17 mouse cellular contexts compared by ENCODE assay signal in the genomic region with DNA sequence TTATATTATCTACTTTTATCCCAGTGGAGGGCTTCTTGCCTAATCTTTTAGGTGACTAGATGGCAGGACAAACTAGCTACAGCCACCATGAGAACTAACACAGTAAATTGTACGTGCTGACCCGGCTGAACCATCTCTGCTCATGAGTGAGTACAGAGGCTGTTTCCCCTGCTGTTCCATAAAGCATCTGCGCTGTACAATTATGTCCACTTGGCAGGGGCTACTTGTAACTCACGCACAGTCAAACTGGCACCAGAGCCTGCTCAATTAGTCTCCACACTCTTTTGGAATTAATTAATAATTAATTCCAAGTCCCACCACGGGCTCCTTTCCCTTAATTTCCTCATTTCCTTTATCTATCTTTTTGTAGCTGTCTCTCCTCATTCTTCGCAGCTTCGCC.
A peak's percentile ranks its signal among the peaks of the same experiment; 100 is the strongest.
DNase-seq lines count a peak whose midpoint lies in the region; ATAC-seq and TF ChIP-seq lines count a peak whose summit lies in the region.
"Had no signal": no experiment of that assay in that cellular context is flagged by ENCODE, and none has a peak within 500 bp of the region (broad histone marks: within the 10 kb centered on the region; RNA-seq: fewer than 3 reads in every experiment).

No protein-coding gene starts in this region.

- no peak for DNase-seq in hindbrain, embryonic 14.5 days (ENCODE audit: low spot score)
- no peak for DNase-seq in hindbrain, embryonic 11.5 days (ENCODE audit: low spot score)
- no peak for DNase-seq in neural tube, embryonic 10.5 days (ENCODE audit: extremely low spot score, low spot score)
- no peak for DNase-seq in kidney, adult 2 months
- no peak for DNase-seq in ovary, postnatal 36 days (ENCODE audit: low spot score)
- DNase-seq: adrenal gland, postnatal 25 days; cerebellum, adult 8-10 months; gastrocnemius, postnatal 36 days; right cerebral cortex, postnatal 25 days; thymus, postnatal 4 days had no signal

- TF ChIP-seq POLR2A in kidney, adult 2 months (IDR thresholded peaks at IDR 0.05; ENCODE audit: low read depth, low read length), result no peak

- no peak for TF ChIP-seq CTCF in kidney, adult 2 months (conservative IDR thresholded peaks at IDR 0.05; ENCODE audit: insufficient read depth, insufficient read length, low read depth, low read length)

- no peak overlapping the region for H3K9ac ChIP-seq in hindbrain, embryonic 14.5 days
- H3K9ac ChIP-seq in hindbrain, embryonic 11.5 days (ENCODE audit: low read depth, low read length), result no peak overlapping the region
- no peak overlapping the region for H3K9ac ChIP-seq in neural tube, embryonic 13.5 days
- no peak overlapping the region for H3K9ac ChIP-seq in limb, embryonic 15.5 days
- H3K9ac ChIP-seq: embryonic facial prominence, embryonic 12.5 days; heart, embryonic 15.5 days; neural tube, embryonic 12.5 days had no signal

- no peak overlapping the region for H3K4me2 ChIP-seq in hindbrain, embryonic 14.5 days (replicated peaks)
- no peak overlapping the region for H3K4me2 ChIP-seq in hindbrain, embryonic 11.5 days (replicated peaks; ENCODE audit: low read depth, low read length)
- no peak overlapping the region for H3K4me2 ChIP-seq in neural tube, embryonic 13.5 days
- no peak overlapping the region for H3K4me2 ChIP-seq in limb, embryonic 15.5 days
- H3K4me2 ChIP-seq: embryonic facial prominence, embryonic 12.5 days; heart, embryonic 15.5 days; neural tube, embryonic 12.5 days had no signal

- 49% methylated on average over 7 of the region's 7 CpGs for WGBS in hindbrain, embryonic 14.5 days
- WGBS in hindbrain, embryonic 11.5 days, result 85% methylated on average over 7 of the region's 7 CpGs
- 46% methylated on average over 7 of the region's 7 CpGs for WGBS in neural tube, embryonic 13.5 days
- 50% methylated on average over 7 of the region's 7 CpGs for whole genome bisulfite sequencing in limb, embryonic 15.5 days
- 56% methylated on average over 7 of the region's 7 CpGs for WGBS in kidney, adult 2 months

- peaks cover 13% of the 10 kb centered on the region; the same call in 1 of the 2 replicates for H3K4me1 ChIP-seq in hindbrain, embryonic 14.5 days (replicated peaks; ENCODE audit: control insufficient read depth, insufficient read depth, low read length)
- no peaks in the 10 kb centered on the region for H3K4me1 ChIP-seq in hindbrain, embryonic 11.5 days (replicated peaks; ENCODE audit: control insufficient read depth, insufficient read depth, low read length)
- H3K4me1 ChIP-seq in neural tube, embryonic 13.5 days (replicated peaks), result peaks cover 25% of the 10 kb centered on the region
- H3K4me1 ChIP-seq in limb, embryonic 15.5 days, result peaks cover 16% of the 10 kb centered on the region; the same call in 1 of the 2 replicates
- no peaks in the 10 kb centered on the region for H3K4me1 ChIP-seq in kidney, adult 2 months (ENCODE audit: control insufficient read depth, insufficient read depth, low read length)
- H3K4me1 ChIP-seq: embryonic facial prominence, embryonic 12.5 days; heart, embryonic 15.5 days; neural tube, embryonic 12.5 days had no signal

- peak; percentile 43; the same call in 1 of the 2 replicates for ATAC-seq in hindbrain, embryonic 14.5 days (ENCODE audit: low FRiP score)
- ATAC-seq in hindbrain, embryonic 11.5 days (ENCODE audit: low FRiP score), result no peak
- ATAC-seq in neural tube, embryonic 13.5 days (ENCODE audit: low read depth), result no peak
- ATAC-seq in limb, embryonic 15.5 days (ENCODE audit: insufficient number of reproducible peaks, low FRiP score, low TSS enrichment, low read depth), result no peak
- ATAC-seq: intestine, postnatal 0 days; lung, postnatal 0 days had no signal

- H3K36me3 ChIP-seq in hindbrain, embryonic 14.5 days (replicated peaks; ENCODE audit: control insufficient read depth, insufficient read depth), result no peaks in the 10 kb centered on the region
- H3K36me3 ChIP-seq in hindbrain, embryonic 11.5 days (ENCODE audit: control insufficient read depth, insufficient read depth, low read length), result no peaks in the 10 kb centered on the region
- no peaks in the 10 kb centered on the region for H3K36me3 ChIP-seq in neural tube, embryonic 13.5 days
- no peaks in the 10 kb centered on the region for H3K36me3 ChIP-seq in limb, embryonic 15.5 days
- H3K36me3 ChIP-seq in kidney, adult 2 months (ENCODE audit: control insufficient read depth, insufficient read depth, low read length), result no peaks in the 10 kb centered on the region
- H3K36me3 ChIP-seq: embryonic facial prominence, embryonic 12.5 days; heart, embryonic 15.5 days; neural tube, embryonic 12.5 days had no signal

- H3K9me3 ChIP-seq in hindbrain, embryonic 14.5 days (ENCODE audit: control insufficient read depth, low read length), result no peaks in the 10 kb centered on the region
- H3K9me3 ChIP-seq in hindbrain, embryonic 11.5 days (ENCODE audit: control insufficient read depth, low read length), result no peaks in the 10 kb centered on the region
- H3K9me3 ChIP-seq in neural tube, embryonic 13.5 days, result no peaks in the 10 kb centered on the region
- no peaks in the 10 kb centered on the region for H3K9me3 ChIP-seq in limb, embryonic 15.5 days
- H3K9me3 ChIP-seq: embryonic facial prominence, embryonic 12.5 days; heart, embryonic 15.5 days; neural tube, embryonic 12.5 days had no signal

- H3K27ac ChIP-seq in hindbrain, embryonic 14.5 days, result 0 out of 2 replicates have a peak overlapping the region, but pooled peaks have one; percentile 3
- no peak overlapping the region for H3K27ac ChIP-seq in hindbrain, embryonic 11.5 days (ENCODE audit: low read depth, low read length)
- H3K27ac ChIP-seq in neural tube, embryonic 13.5 days (replicated peaks), result 0 out of 2 replicates have a peak overlapping the region, but pooled peaks have one; percentile 38
- H3K27ac ChIP-seq in limb, embryonic 15.5 days, result 0 out of 2 replicates have a peak overlapping the region, but pooled peaks have one; percentile 35
- no peak overlapping the region for H3K27ac ChIP-seq in kidney, adult 2 months (ENCODE audit: insufficient read depth, low read depth, low read length)
- H3K27ac ChIP-seq: embryonic facial prominence, embryonic 12.5 days; heart, embryonic 15.5 days; neural tube, embryonic 12.5 days had no signal

- no peak overlapping the region for H3K4me3 ChIP-seq in hindbrain, embryonic 14.5 days (replicated peaks; ENCODE audit: low read length)
- H3K4me3 ChIP-seq in hindbrain, embryonic 11.5 days (ENCODE audit: low read depth, low read length), result no peak overlapping the region
- no peak overlapping the region for H3K4me3 ChIP-seq in neural tube, embryonic 13.5 days
- no peak overlapping the region for H3K4me3 ChIP-seq in limb, embryonic 15.5 days
- no peak overlapping the region for H3K4me3 ChIP-seq in kidney, adult 2 months (ENCODE audit: insufficient read depth, low read depth, low read length)
- H3K4me3 ChIP-seq: embryonic facial prominence, embryonic 12.5 days; heart, embryonic 15.5 days; neural tube, embryonic 12.5 days had no signal

- H3K27me3 ChIP-seq in hindbrain, embryonic 14.5 days (ENCODE audit: control insufficient read depth, insufficient read depth, low read length), result no peaks in the 10 kb centered on the region
- H3K27me3 ChIP-seq in hindbrain, embryonic 11.5 days (ENCODE audit: control insufficient read depth, insufficient read depth, low read length), result no peaks in the 10 kb centered on the region
- H3K27me3 ChIP-seq in neural tube, embryonic 13.5 days, result no peaks in the 10 kb centered on the region
- no peaks in the 10 kb centered on the region for H3K27me3 ChIP-seq in limb, embryonic 15.5 days
- H3K27me3 ChIP-seq in kidney, adult 2 months (replicated peaks; ENCODE audit: control insufficient read depth, insufficient read depth, low read length), result no peaks in the 10 kb centered on the region; the same call in 1 of the 2 replicates
- H3K27me3 ChIP-seq: embryonic facial prominence, embryonic 12.5 days; heart, embryonic 15.5 days; neural tube, embryonic 12.5 days had no signal

Comparison
In these comparisons a context has a peak if more than half of its experiments do, and no peak if none do; other contexts are left out.
1. H3K27ac ChIP-seq: peak in hindbrain, embryonic 14.5 days (single experiment), neural tube, embryonic 13.5 days (single experiment) and limb, embryonic 15.5 days (single experiment); none in hindbrain, embryonic 11.5 days (single experiment) and kidney, adult 2 months (single experiment).